Mouse (Mus musculus) midbrain, postnatal 0 days (tissue): Measurements from ENCODE around the gene St6gal1. TPM values are rescaled to one million over a fixed set of nuclear protein-coding genes. Genes with fewer than 3 reads are reported as not detected.
A peak's percentile ranks its signal among the peaks of the same experiment; 100 is the strongest.

Experiments
- ATAC-seq: fragments of 200-750 bp; cut with Nextera tagmentation; 2 replicates; pipeline ENCODE4 v1.8.0; 2017; ENCODE audit warnings: moderate number of reproducible peaks, mild to moderate bottlenecking, moderate TSS enrichment, moderate library complexity; ENCODE audit not compliant: low FRiP score
- DNase-seq: peaks from one replicate; pipeline ENCODE4 v3.0.0-alpha.2; 2015; ENCODE audit warnings: low spot score
- H3K27ac ChIP-seq: fragments of 300-500 bp; sonication (generic); 2 replicates; pipeline ENCODE4 v1.5.1; 2014; ENCODE audit warnings: low read depth, mild to moderate bottlenecking, low read length, mixed read lengths
- H3K27me3 ChIP-seq: fragments of 300-500 bp; sonication (generic); 2 replicates; pipeline ENCODE4 v1.6.1; 2014; ENCODE audit warnings: low read length, control low read depth, mixed read lengths; ENCODE audit not compliant: insufficient read depth
- H3K36me3 ChIP-seq: fragments of 300-500 bp; sonication (generic); 2 replicates; pipeline ENCODE4 v1.6.1; 2014; ENCODE audit warnings: low read length, control low read depth, mixed read lengths; ENCODE audit not compliant: insufficient read depth
- H3K4me1 ChIP-seq: fragments of 300-500 bp; sonication (generic); 2 replicates; pipeline ENCODE4 v1.6.1; 2014; ENCODE audit warnings: mild to moderate bottlenecking, control low read depth, antibody characterized with exemption, low read length, mixed read lengths; ENCODE audit not compliant: insufficient read depth
- H3K4me2 ChIP-seq: fragments of 300-500 bp; sonication (generic); 2 replicates; pipeline ENCODE4 v1.6.1; 2014; ENCODE audit warnings: low read depth, mild to moderate bottlenecking, low read length, mixed read lengths; ENCODE audit not compliant: poor library complexity, severe bottlenecking
- H3K4me3 ChIP-seq: fragments of 300-500 bp; sonication (generic); 2 replicates; pipeline ENCODE4 v1.5.1; 2014; ENCODE audit warnings: low read depth, mild to moderate bottlenecking, low read length, moderate library complexity
- H3K9ac ChIP-seq: fragments of 300-500 bp; sonication (generic); replicated peaks from 2 replicates; pipeline ENCODE4 v1.6.1; 2014; ENCODE audit warnings: mild to moderate bottlenecking, low read length, moderate library complexity, mixed read lengths; ENCODE audit not compliant: poor library complexity, severe bottlenecking
- H3K9me3 ChIP-seq: fragments of 300-500 bp; sonication (generic); 2 replicates; pipeline ENCODE4 v1.6.1; 2016; ENCODE audit warnings: low read length, control low read depth
- CTCF ChIP-seq: IDR thresholded peaks from 2 replicates; pipeline ENCODE4 v1.5.1; 2016; ENCODE audit warnings: antibody characterized with exemption, mild to moderate bottlenecking
- WGBS: fragments of 180-500 bp; shearing (Covaris S2); extraction: QIAGEN DNeasy Blood & Tissue Kit; methylation state at CpG from one replicate; pipeline ENCODE4 v1.1.7; 2014; 5-methylcytosine and 5-hydroxymethylcytosine counted together
- polyA plus RNA-seq: library from polyadenylated mRNA; unstranded; fragments of >200 nt; fragmentation: Nextera tagmentation; extraction: Ambion mirVana; gene quantifications from 2 replicates; pipeline ENCODE4 v1.2.1, GENCODE M21; 2015
- total RNA-seq: library from RNA; depleted of rRNA; stranded (reverse); fragments of >200 nt; gene quantifications from 2 replicates; pipeline ENCODE4 v1.2.3, GENCODE M21; 2014

Gene St6gal1
- total and polyA plus RNA-seq, 2 experiments from 2014 or later = 12.0 to 20.6 TPM

GRCm38 (mm10) chr16:23265481-23265880 is 40.9 kb downstream of the St6gal1 start:
- 0 out of 2 replicates have a peak overlapping the region, but pooled peaks have one; percentile 26 for H3K27ac ChIP-seq
- H3K4me3 ChIP-seq = no peak overlapping the region
- no peak overlapping the region for H3K9ac ChIP-seq
- no peaks in the 10 kb centered on the region for H3K36me3 ChIP-seq
- peaks cover 2% of the 10 kb centered on the region; the same call in 1 of the 2 replicates for H3K4me1 ChIP-seq
- no peak for TF ChIP-seq CTCF
- 61% methylated on average over 6 of the region's 6 CpGs for WGBS
- H3K9me3 ChIP-seq = no peaks in the 10 kb centered on the region
- DNase-seq (no peak), ATAC-seq (no peak)
- no peaks in the 10 kb centered on the region for H3K27me3 ChIP-seq
- H3K4me2 ChIP-seq = no peak overlapping the region

- H3K4me2 ChIP-seq = no peak overlapping the region
- H3K9ac ChIP-seq = no peak overlapping the region
- 98% methylated on average over 11 of the region's 11 CpGs for WGBS
- no peak for TF ChIP-seq CTCF
- H3K9me3 ChIP-seq = no peaks in the 10 kb centered on the region
- H3K27ac ChIP-seq = no peak overlapping the region
- H3K27me3 ChIP-seq = no peaks in the 10 kb centered on the region
- DNase-seq = no peak
- H3K4me1 ChIP-seq = peaks cover 3% of the 10 kb centered on the region; the same call in 1 of the 2 replicates
- no peaks in the 10 kb centered on the region for H3K36me3 ChIP-seq
- no peak for ATAC-seq
- H3K4me3 ChIP-seq = no peak overlapping the region
Measured at GRCm38 (mm10) chr16:23266293-23266692, 41.8 kb downstream of the St6gal1 start.

GRCm38 (mm10) chr16:23266896-23267295 is 42.4 kb downstream of the St6gal1 start:
- Histone ChIP-seq H3K27ac (no peak overlapping the region), H3K9ac (no peak overlapping the region), H3K9me3 (no peaks in the 10 kb centered on the region), H3K4me3 (no peak overlapping the region), H3K4me1 (peaks cover 3% of the 10 kb centered on the region; the same call in 1 of the 2 replicates), H3K4me2 (no peak overlapping the region), H3K36me3 (no peaks in the 10 kb centered on the region), H3K27me3 (no peaks in the 10 kb centered on the region)
- DNase-seq (no peak), ATAC-seq (no peak)
- WGBS = 82% methylated on average over 4 of the region's 4 CpGs
- TF ChIP-seq CTCF = no peak

GRCm38 (mm10) chr16:23268231-23268630 is 43.7 kb downstream of the St6gal1 start:
- no peak for TF ChIP-seq CTCF
- ATAC-seq (no peak), DNase-seq (no peak)
- Histone ChIP-seq H3K27me3 (no peaks in the 10 kb centered on the region), H3K4me1 (peaks cover 3% of the 10 kb centered on the region; the same call in 1 of the 2 replicates), H3K36me3 (no peaks in the 10 kb centered on the region), H3K9ac (no peak overlapping the region), H3K27ac (no peak overlapping the region), H3K4me3 (no peak overlapping the region), H3K9me3 (no peaks in the 10 kb centered on the region), H3K4me2 (no peak overlapping the region)
- 88% methylated on average over 7 of the region's 7 CpGs for WGBS

GRCm38 (mm10) chr16:23269056-23269983 is 44.8 kb downstream of the St6gal1 start:
- no peaks in the 10 kb centered on the region for H3K36me3 ChIP-seq
- 78% methylated on average over 17 of the region's 17 CpGs for WGBS
- H3K9ac ChIP-seq = no peak overlapping the region
- no peak for TF ChIP-seq CTCF
- peaks cover 3% of the 10 kb centered on the region; the same call in 1 of the 2 replicates for H3K4me1 ChIP-seq
- 0 out of 2 replicates have a peak overlapping the region, but pooled peaks have one; percentile 21 for H3K27ac ChIP-seq
- H3K9me3 ChIP-seq = no peaks in the 10 kb centered on the region
- ATAC-seq (no peak), DNase-seq (no peak)
- no peaks in the 10 kb centered on the region for H3K27me3 ChIP-seq
- H3K4me3 ChIP-seq = no peak overlapping the region
- H3K4me2 ChIP-seq = no peak overlapping the region
